43 mouse cellular contexts compared by ENCODE assay signal in genomic region chr16:32445558-32445957, GRCm38 (mm10). TPM values are rescaled to one million over a fixed set of nuclear protein-coding genes. Genes with fewer than 3 reads are reported as not detected.
A peak's percentile ranks its signal among the peaks of the same experiment; 100 is the strongest.
DNase-seq lines count a peak whose midpoint lies in the region; ATAC-seq and TF ChIP-seq lines count a peak whose summit lies in the region.
"Had no signal": no experiment of that assay in that cellular context is flagged by ENCODE, and none has a peak within 500 bp of the region (broad histone marks: within the 10 kb centered on the region; RNA-seq: fewer than 3 reads in every experiment).

No protein-coding gene starts in this region.

- TF ChIP-seq CTCF in heart, adult 2 months (IDR thresholded peaks at IDR 0.05) = no peak
- TF ChIP-seq CTCF in liver, postnatal 0 days (IDR thresholded peaks at IDR 0.05; ENCODE audit: low read depth) = no peak

- H3K9ac ChIP-seq in heart, adult 2 months (ENCODE audit: low read depth, low read length) = no peak overlapping the region
- no peak overlapping the region for H3K9ac ChIP-seq in liver, postnatal 0 days (replicated peaks)
- H3K9ac ChIP-seq: embryonic facial prominence, embryonic 15.5 days; forebrain, embryonic 12.5 days; forebrain, postnatal 0 days; heart, embryonic 15.5 days; hindbrain, embryonic 12.5 days; limb, embryonic 13.5 days had no signal

- 93% methylated on average over 1 of the region's 1 CpGs for WGBS in heart, adult 2 months
- WGBS in liver, postnatal 0 days (ENCODE audit: insufficient replicate concordance) = 75% methylated on average over 1 of the region's 1 CpGs

- no peak for TF ChIP-seq POLR2A in heart, adult 2 months (IDR thresholded peaks at IDR 0.05; ENCODE audit: insufficient read depth, low read depth, low read length)

- no peak for DNase-seq in heart, adult 2 months
- DNase-seq in heart, postnatal 25 days (ENCODE audit: low spot score) = no peak
- DNase-seq in kidney, postnatal 25 days = peak; percentile 25 to 57
- no peak for DNase-seq in kidney, adult 8-10 months
- peak; percentile 21 for DNase-seq in ZHBTc4 (ENCODE audit: low read depth, low spot score)
- no peak for DNase-seq in liver, postnatal 0 days
- no peak for DNase-seq in cerebellum, adult 9-11 months
- DNase-seq: adrenal gland, postnatal 25 days; cerebellum, adult 11-12 months; cerebellum, postnatal 14 days; forebrain, postnatal 0 days; gastrocnemius, postnatal 10 days; heart, postnatal 36 days; kidney, adult 11 months; lung, postnatal 36 days; right cerebral cortex, adult 18-20 months; right cerebral cortex, postnatal 4 days; thymus, adult 2 months; thymus, postnatal 36 days had no signal

- TF ChIP-seq EP300 in heart, adult 2 months (IDR thresholded peaks at IDR 0.05; ENCODE audit: insufficient read depth, low read depth, low read length) = no peak
- TF ChIP-seq EP300 in liver, postnatal 0 days (IDR thresholded peaks at IDR 0.05; ENCODE audit: low read depth) = no peak

- H3K27me3 ChIP-seq in heart, adult 2 months (ENCODE audit: control insufficient read depth, insufficient read depth, low read length) = no peaks in the 10 kb centered on the region
- H3K27me3 ChIP-seq in liver, postnatal 0 days (ENCODE audit: insufficient read depth, low read length) = no peaks in the 10 kb centered on the region
- H3K27me3 ChIP-seq: embryonic facial prominence, embryonic 15.5 days; forebrain, embryonic 12.5 days; heart, embryonic 15.5 days; hindbrain, embryonic 12.5 days; limb, embryonic 13.5 days; Patski had no signal

- H3K79me2 ChIP-seq in heart, adult 2 months (replicated peaks; ENCODE audit: control insufficient read depth, insufficient read depth, low read length) = peaks cover 5% of the 10 kb centered on the region; the same call in 1 of the 2 replicates

- peaks cover 10% of the 10 kb centered on the region for H3K4me1 ChIP-seq in heart, adult 2 months (ENCODE audit: control insufficient read depth, insufficient read depth, low read length)
- peaks cover 43% of the 10 kb centered on the region for H3K4me1 ChIP-seq in liver, postnatal 0 days (ENCODE audit: insufficient read depth)
- H3K4me1 ChIP-seq: embryonic facial prominence, embryonic 10.5 days; embryonic facial prominence, embryonic 15.5 days; forebrain, embryonic 12.5 days; hindbrain, embryonic 12.5 days; limb, embryonic 13.5 days had no signal

- H3K27ac ChIP-seq in heart, adult 2 months = peak overlapping the region; percentile 23; the same call in 1 of the 2 replicates
- H3K27ac ChIP-seq in liver, postnatal 0 days (ENCODE audit: low read depth) = 0 out of 2 replicates have a peak overlapping the region, but pooled peaks have one; percentile 34
- H3K27ac ChIP-seq: embryonic facial prominence, embryonic 10.5 days; embryonic facial prominence, embryonic 15.5 days; forebrain, embryonic 12.5 days; heart, embryonic 10.5 days; heart, embryonic 15.5 days; hindbrain, embryonic 12.5 days; hindbrain, postnatal 0 days; layer of hippocampus, adult 2 months; limb, embryonic 13.5 days had no signal

- intact Hi-C loops in heart, adult 2 months (cut with DNase I) = no loop called here
- intact Hi-C loops in heart, postnatal 25 days (cut with DNase I) = no loop called here

- H3K36me3 ChIP-seq in heart, adult 2 months (ENCODE audit: control insufficient read depth, insufficient read depth, low read length) = peaks cover 19% of the 10 kb centered on the region
- 0 out of 2 replicates have a peak, but pooled peaks cover 4% of the 10 kb centered on the region for H3K36me3 ChIP-seq in liver, postnatal 0 days (replicated peaks; ENCODE audit: insufficient read depth, low read length)
- H3K36me3 ChIP-seq: embryonic facial prominence, embryonic 15.5 days; forebrain, embryonic 12.5 days; heart, embryonic 15.5 days; hindbrain, embryonic 12.5 days had no signal

- no peaks in the 10 kb centered on the region for H3K9me3 ChIP-seq in liver, postnatal 0 days (ENCODE audit: low read length)
- H3K9me3 ChIP-seq: embryonic facial prominence, embryonic 10.5 days; embryonic facial prominence, embryonic 15.5 days; forebrain, embryonic 12.5 days; heart, embryonic 10.5 days; heart, embryonic 15.5 days; hindbrain, embryonic 12.5 days; limb, embryonic 13.5 days had no signal

- no peak overlapping the region for H3K4me3 ChIP-seq in heart, adult 2 months
- no peak overlapping the region for H3K4me3 ChIP-seq in liver, postnatal 0 days (ENCODE audit: low read depth, low read length)
- H3K4me3 ChIP-seq: embryonic facial prominence, embryonic 10.5 days; embryonic facial prominence, embryonic 15.5 days; forebrain, embryonic 12.5 days; heart, embryonic 10.5 days; heart, embryonic 15.5 days; hindbrain, embryonic 12.5 days; layer of hippocampus, adult 2 months; limb, embryonic 13.5 days had no signal

- H3K4me2 ChIP-seq in liver, postnatal 0 days (ENCODE audit: low read depth, low read length) = no peak overlapping the region
- H3K4me2 ChIP-seq: embryonic facial prominence, embryonic 15.5 days; forebrain, embryonic 12.5 days; heart, embryonic 15.5 days; hindbrain, embryonic 12.5 days; limb, embryonic 13.5 days; midbrain, embryonic 11.5 days had no signal

- no peak for ATAC-seq in liver, postnatal 0 days
- ATAC-seq: forebrain, postnatal 0 days; hindbrain, postnatal 0 days; midbrain, embryonic 16.5 days; Patski had no signal

RNA-seq across cellular contexts. Expression of gene Pcyt1a, which starts 14.8 kb away (rescaled TPM):
- 100 to 1,000 TPM; 110 to 133 TPM for total RNA-seq in heart, adult 2 months (2021)
- polyA plus RNA-seq in heart, adult 2 months (2012; rRNA removed) = 44.3 and 70.5 TPM in 2 replicates
- 100 to 1,000 TPM; 122 to 126 TPM for total RNA-seq in heart, postnatal 25 days (2021)
- polyA plus RNA-seq in liver, postnatal 0 days (2015; fragmentation: Nextera tagmentation; extraction: Ambion mirVana) = 25.4 and 32.9 TPM in 2 replicates

RNA-seq across cellular contexts. Expression of gene Tctex1d2, which starts 26.1 kb away (rescaled TPM):
- total RNA-seq in heart, adult 2 months (2021) = 1 to 10 TPM; 6.2 to 6.8 TPM
- 6.2 and 8.7 TPM in 2 replicates for polyA plus RNA-seq in heart, adult 2 months (2012; rRNA removed)
- total RNA-seq in heart, postnatal 25 days (2021) = 1 to 10 TPM; 7.4 to 8.0 TPM
- 6.6 and 6.9 TPM in 2 replicates for polyA plus RNA-seq in liver, postnatal 0 days (2015; fragmentation: Nextera tagmentation; extraction: Ambion mirVana)

RNA-seq across cellular contexts. Expression of gene Slc51a, which starts 42.1 kb away (rescaled TPM):
- under 1 TPM; 0.55 to 0.63 TPM for total RNA-seq in heart, adult 2 months (2021)
- 0.64 and 1.1 TPM in 2 replicates for polyA plus RNA-seq in heart, adult 2 months (2012; rRNA removed)
- total RNA-seq in heart, postnatal 25 days (2021) = under 1 TPM; 0.75 to 0.95 TPM
- polyA plus RNA-seq in liver, postnatal 0 days (2015; fragmentation: Nextera tagmentation; extraction: Ambion mirVana) = 0.81 and 1.0 TPM in 2 replicates
- total RNA-seq: adrenal gland, adult 18-20 months; adrenal gland, postnatal 25 days; forebrain, postnatal 0 days; gastrocnemius, postnatal 10 days; hindbrain, postnatal 0 days; layer of hippocampus, adult 2 months; layer of hippocampus, postnatal 25 days; left cerebral cortex, adult 8-10 months; left cerebral cortex, postnatal 36 days; megakaryocyte, adult 5-6 weeks; neutrophil, adult 5-6 weeks had no signal
- polyA plus RNA-seq: embryonic facial prominence, embryonic 15.5 days; G1E; hindbrain, postnatal 0 days had no signal

RNA-seq across cellular contexts. Expression of gene Tm4sf19, which starts 45.3 kb away (rescaled TPM):
- not detected for total RNA-seq in heart, adult 2 months (2021)
- 0.12 TPM in 2 replicates for polyA plus RNA-seq in heart, adult 2 months (2012; rRNA removed)
- not detected for total RNA-seq in heart, postnatal 25 days (2021)
- polyA plus RNA-seq in liver, postnatal 0 days (2015; fragmentation: Nextera tagmentation; extraction: Ambion mirVana) = not detected in 2 replicates
- total RNA-seq: adrenal gland, postnatal 25 days; granulocyte monocyte progenitor cell, adult 5-6 weeks; heart, postnatal 36 days; hindbrain, postnatal 0 days; layer of hippocampus, adult 2 months; layer of hippocampus, postnatal 25 days; left cerebral cortex, postnatal 36 days; megakaryocyte, adult 5-6 weeks; neutrophil, adult 5-6 weeks had no signal
- polyA plus RNA-seq: cortical plate, adult 2 months; embryonic facial prominence, embryonic 10.5 days; forebrain, embryonic 12.5 days; forebrain, postnatal 0 days; G1E; heart, embryonic 10.5 days; heart, embryonic 15.5 days; hindbrain, embryonic 12.5 days; hindbrain, postnatal 0 days; limb, embryonic 13.5 days; liver, embryonic 16.5 days; lung, embryonic 16.5 days; midbrain, embryonic 11.5 days; midbrain, embryonic 16.5 days; neural tube, embryonic 11.5 days; Patski had no signal

RNA-seq across cellular contexts. Expression of gene Zdhhc19, which starts 50.5 kb away (rescaled TPM):
- not detected for total RNA-seq in heart, adult 2 months (2021)
- not detected in 2 replicates for polyA plus RNA-seq in heart, adult 2 months (2012; rRNA removed)
- total RNA-seq in heart, postnatal 25 days (2021) = not detected
- polyA plus RNA-seq in liver, postnatal 0 days (2015; fragmentation: Nextera tagmentation; extraction: Ambion mirVana) = not detected in 2 replicates
- total RNA-seq: adrenal gland, adult 18-20 months; adrenal gland, postnatal 25 days; forebrain, postnatal 0 days; G1E; gastrocnemius, postnatal 10 days; granulocyte monocyte progenitor cell, adult 5-6 weeks; heart, postnatal 36 days; hindbrain, postnatal 0 days; layer of hippocampus, adult 2 months; layer of hippocampus, postnatal 25 days; left cerebral cortex, adult 8-10 months; left cerebral cortex, postnatal 36 days; neutrophil, adult 5-6 weeks had no signal
- polyA plus RNA-seq: cortical plate, adult 2 months; embryonic facial prominence, embryonic 10.5 days; embryonic facial prominence, embryonic 15.5 days; forebrain, embryonic 12.5 days; forebrain, postnatal 0 days; G1E; heart, embryonic 10.5 days; heart, embryonic 15.5 days; hindbrain, embryonic 12.5 days; limb, embryonic 13.5 days; liver, embryonic 16.5 days; lung, embryonic 16.5 days; midbrain, embryonic 11.5 days; neural tube, embryonic 11.5 days; Patski; thymus, adult 2 months had no signal

Comparison
In these comparisons a context has a peak if more than half of its experiments do, and no peak if none do; other contexts are left out.
1. DNase-seq: peak in kidney, postnatal 25 days (2 of 2) and ZHBTc4 (single experiment); none in heart, adult 2 months (0 of 2), heart, postnatal 25 days (single experiment), kidney, adult 8-10 months (0 of 2), liver, postnatal 0 days (single experiment) and cerebellum, adult 9-11 months (single experiment).